Mouse (Mus musculus): ENCODE measurements at regions not wholly inside any gene's neighbourhood (a gene's known extent, or its start where the extent isn't known, plus 50 kb on each side); places are given as distances from the start of the nearest gene placed in this dataset.

GRCm38 (mm10) chr7:73279936-73280445 lies 95.3 kb upstream of the Rgma start:
- TF ChIP-seq CTCF (conservative IDR thresholded peaks at IDR 0.05; ENCODE audit: insufficient read depth, insufficient read length, low read depth, low read length) (no peak), POLR2A (IDR thresholded peaks at IDR 0.05; ENCODE audit: low read depth, low read length) (no peak)

Measured in kidney, adult 2 months (tissue).